Mouse (Mus musculus) liver, adult 2 months (tissue): Measurements from ENCODE around the gene Bag2.

Experiments
- CTCF ChIP-seq: fragments of 200-500 bp; IDR thresholded peaks from 2 replicates; pipeline ENCODE4 v1.5.1; 2011; ENCODE audit warnings: low read depth, low read length, control low read depth
- POLR2A ChIP-seq: fragments of 200-500 bp; IDR thresholded peaks from 2 replicates; pipeline ENCODE4 v1.6.1; 2011; ENCODE audit warnings: low read length, control low read depth; ENCODE audit not compliant: insufficient read depth; ENCODE audit errors: extremely low read depth

DNA sequence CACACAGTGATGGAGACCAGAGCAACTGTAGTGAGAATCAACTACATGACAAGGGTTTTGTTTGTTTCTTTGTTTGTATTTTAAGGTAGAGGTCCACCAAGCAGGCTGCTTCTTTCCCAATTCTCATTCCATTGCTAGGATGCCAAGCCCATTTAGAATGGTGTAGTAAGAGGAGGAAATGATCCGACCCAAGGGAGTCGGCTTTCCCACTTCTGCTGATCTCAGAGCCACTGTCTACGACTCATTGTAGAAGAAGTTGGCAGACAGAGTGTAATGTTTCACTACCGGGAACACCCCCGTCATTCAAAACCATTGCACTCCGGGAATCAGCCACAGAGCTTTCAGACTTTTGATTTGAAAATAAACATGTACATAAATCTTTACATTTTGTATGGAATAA lies 33.1 kb downstream of the Bag2 start:
- TF ChIP-seq POLR2A (no peak), CTCF (no peak)
